Comparison of ENCODE assay signal across 8 mouse cellular contexts in genomic region chr11:87442643-87443372, GRCm38 (mm10). TPM values are rescaled to one million over a fixed set of nuclear protein-coding genes. Genes with fewer than 3 reads are reported as not detected.
DNase-seq lines count a peak whose midpoint lies in the region; ATAC-seq and TF ChIP-seq lines count a peak whose summit lies in the region.
"Not testable (repeated sequence)": the region's sequence is repeated elsewhere in the genome, so short reads cannot be mapped to it uniquely, and the experiment has no call there.

No protein-coding gene starts in this region.

- under 1% methylated on average over 28 of the region's 62 CpGs for WGBS in forebrain, embryonic 16.5 days
- WGBS in neural tube, embryonic 14.5 days = 1% methylated on average over 25 of the region's 62 CpGs

- not testable (repeated sequence) for H3K27me3 ChIP-seq in E14TG2a.4 (ENCODE audit: insufficient read depth, low read length); forebrain, embryonic 16.5 days (replicated peaks; ENCODE audit: control insufficient read depth, insufficient read depth, low read length); neural tube, embryonic 14.5 days (ENCODE audit: control insufficient read depth, insufficient read depth, low read length)

- not testable (repeated sequence) for H3K9me3 ChIP-seq in E14TG2a.4 (ENCODE audit: low read length); forebrain, embryonic 16.5 days (ENCODE audit: control insufficient read depth, low read length); neural tube, embryonic 14.5 days (ENCODE audit: control insufficient read depth, low read length)

- TF ChIP-seq CTCF in E14TG2a.4 (conservative IDR thresholded peaks at IDR 0.05; ENCODE audit: low read length) = not testable (repeated sequence)

- H3K36me3 ChIP-seq in E14TG2a.4 (ENCODE audit: insufficient read depth, low read length) = peaks cover 29% of the 10 kb centered on the region
- not testable (repeated sequence) for H3K36me3 ChIP-seq in forebrain, embryonic 16.5 days (ENCODE audit: control insufficient read depth, insufficient read depth); neural tube, embryonic 14.5 days (ENCODE audit: control insufficient read depth, insufficient read depth, low read length)

- peak overlapping the region; percentile 65 for H3K4me2 ChIP-seq in forebrain, embryonic 16.5 days (ENCODE audit: low read length)
- peak overlapping the region; percentile 50 for H3K4me2 ChIP-seq in neural tube, embryonic 14.5 days (ENCODE audit: low read depth, low read length)

- H3K4me1 ChIP-seq in E14TG2a.4 (replicated peaks; ENCODE audit: low read depth, low read length) = peaks cover 61% of the 10 kb centered on the region
- H3K4me1 ChIP-seq in forebrain, embryonic 16.5 days (replicated peaks; ENCODE audit: control insufficient read depth, insufficient read depth, low read length); neural tube, embryonic 14.5 days (ENCODE audit: control insufficient read depth, insufficient read depth, low read length): not testable (repeated sequence)

- peak overlapping the region; percentile 54 for H3K9ac ChIP-seq in forebrain, embryonic 16.5 days (replicated peaks; ENCODE audit: low read depth, low read length)
- H3K9ac ChIP-seq in neural tube, embryonic 14.5 days (replicated peaks; ENCODE audit: low read depth, low read length) = peak overlapping the region; percentile 52

- peak; percentile 96 for ATAC-seq in forebrain, embryonic 16.5 days
- ATAC-seq in neural tube, embryonic 14.5 days (ENCODE audit: low read depth) = peak; percentile 99

- H3K27ac ChIP-seq in forebrain, embryonic 16.5 days (ENCODE audit: low read length) = peak overlapping the region; percentile 87
- H3K27ac ChIP-seq in neural tube, embryonic 14.5 days (ENCODE audit: low read depth, low read length) = peak overlapping the region; percentile 86

- intact Hi-C loops in heart, postnatal 25 days (cut with DNase I) = not testable (repeated sequence)

- H3K4me3 ChIP-seq in E14TG2a.4 (replicated peaks; ENCODE audit: low read length) = peak overlapping the region; percentile 60
- peak overlapping the region; percentile 46 for H3K4me3 ChIP-seq in forebrain, embryonic 16.5 days (replicated peaks; ENCODE audit: low read length)
- H3K4me3 ChIP-seq in neural tube, embryonic 14.5 days (ENCODE audit: low read depth, low read length) = peak overlapping the region; percentile 26

- DNase-seq in cerebellum, adult 18-20 months = peak; percentile 82 to 83
- DNase-seq in heart, postnatal 25 days (ENCODE audit: low spot score) = peak; percentile 78
- peak; percentile 73 to 76 for DNase-seq in layer of hippocampus, adult 18-20 months (ENCODE audit: low spot score in 2 of 2)
- peak; percentile 89 for DNase-seq in lung, adult 18-20 months
- peak; percentile 80 for DNase-seq in testis, postnatal 10 days (ENCODE audit: low spot score)

RNA-seq across cellular contexts. Expression of gene Tex14, which starts 37.9 kb away (rescaled TPM):
- 0.63 TPM in 1 of 2 replicates, not detected in the other for polyA plus RNA-seq in forebrain, embryonic 16.5 days (2015; fragmentation: Nextera tagmentation; extraction: Ambion mirVana)
- under 1 TPM; 0.36 to 0.47 TPM for total RNA-seq in heart, postnatal 25 days (2021)
- total RNA-seq in layer of hippocampus, adult 18-20 months (2021) = under 1 TPM; 0.15 to 0.23 TPM
- polyA plus RNA-seq in neural tube, embryonic 14.5 days (2014; fragmentation: Nextera tagmentation; extraction: Ambion mirVana) = 0.51 and 0.64 TPM in 2 replicates

RNA-seq across cellular contexts. Expression of gene Rad51c, which starts 38.1 kb away (rescaled TPM):
- 7.4 and 7.7 TPM in 2 replicates for polyA plus RNA-seq in forebrain, embryonic 16.5 days (2015; fragmentation: Nextera tagmentation; extraction: Ambion mirVana)
- total RNA-seq in heart, postnatal 25 days (2021) = 1 to 10 TPM; 1.6 to 1.7 TPM
- total RNA-seq in layer of hippocampus, adult 18-20 months (2021) = 1 to 10 TPM; 4.5 to 4.6 TPM
- polyA plus RNA-seq in neural tube, embryonic 14.5 days (2014; fragmentation: Nextera tagmentation; extraction: Ambion mirVana) = 4.9 and 6.0 TPM in 2 replicates

Comparison
In these comparisons a context has a peak if more than half of its experiments do, and no peak if none do; other contexts are left out.
1. Peak in every context shown above with its lines: DNase-seq, ATAC-seq, H3K4me3 ChIP-seq and H3K27ac ChIP-seq.